Mouse (Mus musculus): ENCODE measurements at regions not wholly inside any gene's neighbourhood (a gene's known extent, or its start where the extent isn't known, plus 50 kb on each side); places are given as distances from the start of the nearest gene placed in this dataset.
A peak's percentile ranks its signal among the peaks of the same experiment; 100 is the strongest.

GRCm38 (mm10) chr9:61862071-61862480, 52.3 kb downstream of the Rplp1 start:
- no peak for DNase-seq (ENCODE audit: low spot score)

GRCm38 (mm10) chr9:61860147-61860546, 54.2 kb downstream of the Rplp1 start:
- DNase-seq (ENCODE audit: low spot score), result peak; percentile 68

DNA sequence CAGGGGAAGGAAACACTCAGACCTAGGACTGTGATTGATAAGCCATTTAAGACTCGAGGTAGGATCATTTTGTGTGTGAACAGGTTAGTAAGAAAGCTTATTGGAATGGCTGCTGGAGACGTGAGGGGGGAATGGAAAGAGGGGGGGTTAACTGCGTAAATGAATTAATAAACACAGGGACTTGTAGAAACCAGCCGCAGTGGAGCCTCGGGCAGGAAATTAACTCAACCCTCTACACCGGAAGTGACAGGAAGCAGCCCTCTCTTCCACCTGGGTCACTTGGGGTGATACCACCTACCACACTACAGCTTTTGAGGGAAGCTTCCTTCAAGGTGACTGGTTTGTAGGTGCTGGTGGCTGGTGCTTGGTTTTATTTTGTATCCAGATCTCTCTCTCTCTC, 54.9 kb downstream of the Rplp1 start:
- DNase-seq (ENCODE audit: low spot score), result no peak

DNA sequence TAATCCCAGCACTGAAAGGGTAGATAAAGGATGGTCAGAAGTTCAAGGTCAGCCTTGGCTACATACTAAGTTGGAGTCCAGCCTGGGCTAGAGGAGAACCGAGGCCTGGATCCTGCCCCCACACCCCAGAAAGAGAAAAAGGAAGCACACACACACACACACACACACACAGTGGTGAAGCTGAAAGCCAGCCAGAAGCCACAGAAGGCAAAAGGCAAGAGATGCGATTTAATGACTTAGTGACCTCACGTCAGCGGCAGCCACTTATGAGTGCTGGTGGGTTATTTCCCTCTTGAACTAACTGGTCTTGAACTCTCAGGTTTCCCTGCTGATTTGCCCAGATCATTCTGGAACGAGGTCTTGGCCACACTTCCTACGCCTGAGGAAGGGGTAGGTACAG, 56.5 kb downstream of the Rplp1 start:
- no peak for DNase-seq (ENCODE audit: low spot score)

DNA sequence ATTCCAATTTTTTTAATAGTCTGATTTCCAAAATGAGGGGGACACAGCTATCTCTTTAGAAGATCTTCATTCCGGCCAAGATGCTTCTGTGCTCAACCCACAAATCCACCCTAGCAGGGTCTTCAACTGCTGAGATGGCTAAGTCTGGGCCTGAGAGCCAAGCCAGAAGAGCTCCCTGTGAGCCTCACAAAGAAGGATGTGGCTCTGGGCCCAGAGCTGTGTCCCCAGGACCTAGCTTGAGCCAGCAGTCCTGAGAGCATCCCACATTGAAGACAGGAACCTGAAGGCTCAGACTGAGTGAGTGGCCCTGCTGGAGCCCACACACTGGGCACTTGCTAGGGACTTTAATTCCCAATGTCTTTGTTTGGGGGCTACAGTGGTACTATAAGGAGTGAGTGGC, 57.7 kb downstream of the Rplp1 start:
- DNase-seq (ENCODE audit: low spot score), result no peak

DNA sequence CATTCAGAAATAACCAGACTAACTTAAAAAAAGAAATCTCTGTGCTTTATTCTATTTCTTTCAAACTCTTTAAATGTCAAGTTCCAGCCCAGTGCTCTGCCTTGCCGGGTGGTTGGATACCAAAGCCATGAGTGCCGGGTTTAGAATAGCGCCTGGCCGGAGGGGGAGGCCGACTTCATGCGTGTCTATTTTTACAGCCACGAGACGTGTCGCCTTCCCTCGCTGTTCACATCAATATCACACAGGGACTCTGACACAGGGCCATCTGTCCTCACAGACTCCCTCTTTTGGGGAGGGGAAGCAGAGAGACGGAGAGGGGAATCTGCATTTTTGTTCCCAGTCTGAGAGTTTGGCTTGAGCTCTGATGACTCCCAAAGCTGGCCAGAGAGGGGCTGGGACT, 58.7 kb downstream of the Rplp1 start:
- DNase-seq (ENCODE audit: low spot score), result peak; percentile 17

GRCm38 (mm10) chr9:61853841-61854240, 60.5 kb downstream of the Rplp1 start:
- no peak for DNase-seq (ENCODE audit: low spot score)

DNA sequence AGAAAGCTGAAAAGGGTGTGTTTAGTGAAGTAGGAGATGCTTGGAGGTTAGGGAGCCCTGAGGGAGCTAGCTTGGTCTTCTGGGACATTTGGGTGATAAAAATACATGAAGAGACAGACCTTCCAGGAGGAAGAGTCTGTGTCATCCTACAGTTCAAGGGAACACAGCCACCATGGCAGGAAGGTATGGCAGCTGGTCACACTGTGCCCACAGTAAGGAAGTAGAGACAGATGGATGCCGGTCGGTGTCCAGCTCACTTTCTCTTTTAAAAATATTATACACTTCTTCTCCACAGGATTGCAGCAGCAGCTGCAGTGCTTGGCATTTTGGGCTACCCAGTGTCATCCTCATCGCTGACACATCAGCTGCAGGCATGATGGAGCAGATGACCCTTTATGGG, 63.0 kb downstream of the Rplp1 start:
- no peak for DNase-seq (ENCODE audit: low spot score)

- no peak for DNase-seq (ENCODE audit: low spot score)
Measured at GRCm38 (mm10) chr9:61848401-61848800, 65.9 kb downstream of the Rplp1 start.

DNA sequence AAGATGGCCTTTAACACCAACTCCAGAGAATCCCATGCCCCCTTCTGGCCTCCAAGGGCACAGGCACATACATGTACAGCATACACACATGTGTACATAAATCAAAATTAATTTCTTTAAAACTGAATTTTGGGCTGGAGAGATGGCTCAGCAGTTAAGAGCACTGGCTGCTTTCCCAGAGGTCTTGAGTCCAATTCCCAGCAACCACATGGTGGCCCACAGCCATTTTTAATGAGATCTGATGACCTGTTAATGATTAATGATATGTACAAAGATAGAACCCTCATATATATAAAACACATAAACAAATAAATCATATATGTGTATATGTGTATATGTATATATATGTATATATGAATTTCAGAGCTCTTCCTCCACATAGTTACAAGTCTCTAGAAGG, 66.8 kb downstream of the Rplp1 start:
- no peak for DNase-seq (ENCODE audit: low spot score)

DNA sequence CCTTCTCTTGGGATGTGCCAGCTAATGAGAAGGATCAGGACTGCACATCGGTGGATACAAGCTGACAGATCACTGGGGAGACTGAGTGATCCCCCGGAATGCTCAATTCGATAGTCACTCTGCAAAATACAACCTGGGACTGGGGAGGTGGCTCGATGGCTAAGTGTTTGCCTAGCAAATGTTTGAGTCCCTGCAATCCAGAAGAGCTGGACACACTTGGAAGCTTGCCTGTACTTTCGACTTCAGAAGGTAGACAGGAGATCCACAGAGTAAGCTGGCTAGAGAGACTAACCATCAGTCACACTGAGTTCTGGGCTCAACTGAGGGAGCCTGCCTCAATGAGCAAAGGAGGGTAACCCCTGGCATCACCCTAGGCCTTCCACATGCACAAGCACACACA, 69.7 kb downstream of the Rplp1 start:
- DNase-seq (ENCODE audit: low spot score), result no peak

DNA sequence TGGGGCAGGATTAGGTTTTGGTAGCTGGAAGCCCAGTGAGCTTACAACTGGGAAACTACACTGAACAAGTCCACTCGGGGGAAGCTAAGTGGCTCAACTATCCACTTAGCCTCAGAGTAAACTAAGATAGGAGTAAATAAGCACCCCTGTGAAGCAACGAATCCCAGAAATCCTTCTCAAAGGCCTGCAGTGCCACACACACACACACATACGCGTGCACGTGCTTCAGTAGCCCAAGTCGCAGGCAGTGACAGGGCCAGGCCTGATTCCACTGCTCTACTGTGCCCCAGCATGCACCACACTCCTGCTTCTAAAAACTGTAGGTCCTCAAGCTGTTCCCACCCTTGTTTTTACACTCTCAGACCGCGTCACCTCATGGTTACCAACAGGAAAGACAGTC, 70.2 kb downstream of the Rplp1 start:
- no peak for DNase-seq (ENCODE audit: low spot score)

DNA sequence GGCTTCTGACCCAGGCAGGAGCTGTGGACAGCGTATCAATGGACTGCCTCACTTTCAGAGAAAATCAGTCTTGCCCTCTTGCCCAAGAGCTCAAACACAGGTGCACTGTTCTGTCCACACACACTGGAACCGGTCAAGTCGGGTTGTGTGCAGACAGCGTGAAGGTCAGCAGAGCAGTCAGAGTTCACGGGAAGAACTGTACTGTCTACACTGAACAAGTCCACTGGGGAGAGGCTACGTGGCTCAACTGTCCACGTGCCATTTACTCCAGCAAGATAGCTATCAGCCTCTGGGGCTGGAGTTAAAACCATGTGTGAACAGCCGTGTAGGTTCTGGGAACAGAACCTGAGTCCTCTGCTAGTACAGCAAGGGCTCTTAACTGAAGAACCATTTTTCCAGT, 70.8 kb downstream of the Rplp1 start:
- no peak for DNase-seq (ENCODE audit: low spot score)

DNA sequence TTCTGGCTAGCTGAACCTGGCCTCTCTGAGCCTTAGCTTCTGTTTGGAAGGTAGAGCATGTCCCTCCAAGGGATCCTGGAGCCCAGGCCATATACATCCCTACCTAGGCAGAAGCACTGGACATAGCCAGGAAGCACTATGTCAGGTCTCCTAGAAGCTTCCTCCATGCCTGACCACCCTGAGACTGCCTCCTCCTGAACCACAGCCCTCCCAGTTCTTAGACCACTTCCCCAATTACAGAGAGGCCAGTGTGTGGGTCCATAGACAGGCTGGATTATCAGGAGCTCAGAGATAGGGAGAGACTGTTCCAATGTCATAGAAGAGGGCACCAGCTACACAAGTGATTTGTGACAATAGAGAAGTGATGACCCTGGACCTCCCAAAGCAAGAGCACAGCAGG, 72.0 kb downstream of the Rplp1 start:
- no peak for DNase-seq (ENCODE audit: low spot score)

DNA sequence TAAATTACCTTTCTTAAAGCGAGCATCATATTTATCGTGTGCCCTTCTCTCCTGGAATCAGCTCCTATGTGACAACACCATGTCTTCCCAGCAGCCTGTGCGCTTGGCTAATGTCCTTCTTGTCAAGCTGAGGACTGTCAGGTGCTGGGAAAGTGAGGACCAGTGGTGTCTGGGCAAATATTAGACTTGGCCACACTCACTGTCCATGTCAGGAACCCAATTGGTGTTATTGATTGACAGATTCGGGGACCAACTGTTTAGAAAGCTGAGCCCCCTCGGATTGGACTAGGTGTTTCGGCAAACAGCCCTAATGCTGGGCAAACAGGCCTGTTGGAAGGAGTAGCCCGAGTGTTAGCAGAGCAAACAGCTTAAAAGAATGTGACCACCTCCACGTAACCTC, 73.1 kb downstream of the Rplp1 start:
- no peak for DNase-seq (ENCODE audit: low spot score)

GRCm38 (mm10) chr9:61840353-61840752, 74.0 kb downstream of the Rplp1 start:
- no peak for DNase-seq (ENCODE audit: low spot score)

GRCm38 (mm10) chr9:61833226-61833625, 81.1 kb downstream of the Rplp1 start:
- no peak for DNase-seq (ENCODE audit: low spot score)

DNA sequence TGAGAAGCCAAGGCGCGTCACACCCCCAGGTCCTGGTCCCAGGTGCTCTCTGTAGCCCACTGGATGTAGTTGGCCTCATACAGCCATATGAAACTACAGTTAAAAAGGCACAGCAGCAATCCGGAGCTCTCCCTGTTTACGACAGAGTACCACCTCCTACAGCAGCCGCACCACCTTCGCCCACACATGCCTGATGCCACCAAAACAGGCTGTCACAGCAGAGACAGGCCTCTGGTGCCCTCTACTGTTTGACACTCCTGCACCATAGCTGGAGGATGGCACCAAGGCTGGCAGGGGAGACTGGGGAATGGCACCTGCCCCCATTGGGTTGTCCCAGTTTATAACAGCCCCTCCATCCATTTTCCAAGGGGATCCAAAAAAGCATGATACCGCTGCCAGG, 84.1 kb downstream of the Rplp1 start:
- DNase-seq (ENCODE audit: low spot score), result peak; percentile 26

- no peak for DNase-seq (ENCODE audit: low spot score)
Measured at GRCm38 (mm10) chr9:61829736-61830135, 84.6 kb downstream of the Rplp1 start.

DNA sequence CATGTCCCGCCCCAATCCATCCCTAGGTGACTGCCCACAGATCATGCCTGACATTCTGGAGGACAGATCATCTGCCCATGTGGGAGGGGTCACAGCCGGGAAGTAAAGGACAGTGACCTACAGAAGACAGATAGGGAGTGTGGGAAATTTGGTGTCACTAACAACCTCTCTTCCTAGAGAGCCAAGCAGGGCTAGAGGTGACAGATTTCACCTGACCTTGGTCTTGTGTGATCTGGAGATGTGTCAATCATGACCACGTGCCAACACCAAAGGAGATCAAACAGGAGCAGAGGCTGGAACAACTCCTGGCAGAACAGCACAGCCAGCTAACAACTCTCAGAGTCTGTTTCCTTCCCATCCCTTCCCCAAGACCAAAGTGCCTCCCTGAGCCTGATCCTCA, 85.0 kb downstream of the Rplp1 start:
- DNase-seq (ENCODE audit: low spot score), result no peak

GRCm38 (mm10) chr9:61827721-61828120, 86.6 kb downstream of the Rplp1 start:
- DNase-seq (ENCODE audit: low spot score), result no peak

DNA sequence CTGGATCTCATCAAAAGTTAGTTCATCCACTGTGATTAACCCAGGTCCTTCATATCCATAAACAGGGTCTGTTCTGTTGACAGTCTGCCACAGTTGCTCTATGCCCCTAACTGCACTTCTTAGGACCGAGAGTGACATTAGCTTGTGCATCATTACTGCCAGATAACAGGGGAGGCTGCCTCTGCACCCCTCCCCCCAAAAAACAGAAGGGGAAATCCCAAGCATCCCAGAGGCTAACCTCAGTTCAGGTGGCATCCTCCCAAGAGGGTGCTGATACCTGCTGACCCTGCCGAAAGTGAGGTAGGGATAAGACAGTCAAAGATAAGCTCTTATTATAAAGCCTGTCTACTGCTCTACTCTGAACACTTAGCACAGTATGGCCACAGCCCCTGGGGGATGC, 87.3 kb downstream of the Rplp1 start:
- no peak for DNase-seq (ENCODE audit: low spot score)

GRCm38 (mm10) chr9:61826415-61826814, 87.9 kb downstream of the Rplp1 start:
- DNase-seq (ENCODE audit: low spot score), result no peak

DNA sequence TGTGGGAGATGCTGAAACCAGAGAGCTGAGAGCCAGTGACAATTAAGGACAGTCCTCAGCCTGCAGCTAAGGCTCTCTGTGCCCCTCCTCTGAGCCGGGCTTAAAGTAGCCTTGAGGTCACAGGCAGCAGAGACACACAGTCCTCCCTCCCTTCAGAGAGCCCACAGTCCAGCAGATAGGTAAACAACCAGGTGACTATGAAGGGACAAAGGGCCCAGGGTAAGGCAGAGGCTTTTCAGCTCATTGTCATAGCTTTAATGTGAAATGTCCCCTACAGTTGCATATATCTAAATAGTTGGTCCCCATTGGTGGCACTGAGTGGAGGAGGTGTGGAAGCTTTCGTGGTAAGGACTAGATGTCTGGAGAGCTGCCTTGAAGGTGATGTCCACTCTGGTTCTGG, 88.5 kb downstream of the Rplp1 start:
- no peak for DNase-seq (ENCODE audit: low spot score)

- DNase-seq (ENCODE audit: low spot score), result no peak
Measured at GRCm38 (mm10) chr9:61819836-61820235, 94.5 kb downstream of the Rplp1 start.

Data from gastrocnemius, adult 18-20 months (tissue).